Mouse (Mus musculus) midbrain, embryonic 14.5 days (tissue): ENCODE results near the gene C2cd3. TPM values are rescaled to one million over a fixed set of nuclear protein-coding genes. Genes with fewer than 3 reads are reported as not detected.
A peak's percentile ranks its signal among the peaks of the same experiment; 100 is the strongest.

Source experiments
- ATAC-seq: fragments of 200-750 bp; cut with Nextera tagmentation; 2 replicates; pipeline ENCODE4 v1.8.0; 2017; ENCODE audit warnings: moderate number of reproducible peaks, moderate library complexity; ENCODE audit not compliant: low FRiP score, low TSS enrichment
- DNase-seq: peaks from one replicate; pipeline ENCODE4 v3.0.0-alpha.2; 2015
- H3K27ac ChIP-seq: fragments of 300-500 bp; sonication (generic); replicated peaks from 2 replicates; pipeline ENCODE4 v1.5.1; 2014; ENCODE audit warnings: mild to moderate bottlenecking, low read depth, low read length, moderate library complexity
- H3K27me3 ChIP-seq: fragments of 300-500 bp; sonication (generic); 2 replicates; pipeline ENCODE4 v1.6.1; 2014; ENCODE audit warnings: low read length, control low read depth, mixed read lengths; ENCODE audit not compliant: control insufficient read depth, insufficient read depth
- H3K36me3 ChIP-seq: fragments of 300-500 bp; sonication (generic); 2 replicates; pipeline ENCODE4 v1.6.1; 2014; ENCODE audit warnings: low read length, control low read depth; ENCODE audit not compliant: control insufficient read depth, insufficient read depth
- H3K4me1 ChIP-seq: fragments of 300-500 bp; sonication (generic); 2 replicates; pipeline ENCODE4 v1.6.1; 2014; ENCODE audit warnings: mild to moderate bottlenecking, antibody characterized with exemption, low read length, control low read depth; ENCODE audit not compliant: control insufficient read depth, insufficient read depth
- H3K4me2 ChIP-seq: fragments of 300-500 bp; sonication (generic); 2 replicates; pipeline ENCODE4 v1.6.1; 2014; ENCODE audit warnings: mild to moderate bottlenecking, low read length, moderate library complexity
- H3K4me3 ChIP-seq: fragments of 300-500 bp; sonication (generic); replicated peaks from 2 replicates; pipeline ENCODE4 v1.5.1; 2014; ENCODE audit warnings: low read depth, low read length
- H3K9ac ChIP-seq: fragments of 300-500 bp; sonication (generic); replicated peaks from 2 replicates; pipeline ENCODE4 v1.6.1; 2014; ENCODE audit warnings: mild to moderate bottlenecking, low read length, moderate library complexity
- H3K9me3 ChIP-seq: fragments of 300-500 bp; sonication (generic); 2 replicates; pipeline ENCODE4 v1.6.1; 2016; ENCODE audit warnings: low read length, control low read depth, mixed read lengths; ENCODE audit not compliant: control insufficient read depth
- WGBS: fragments of 180-500 bp; shearing (Covaris S2); extraction: QIAGEN DNeasy Blood & Tissue Kit; methylation state at CpG from one replicate; pipeline ENCODE4 v1.1.7; 2014; 5-methylcytosine and 5-hydroxymethylcytosine counted together
- polyA plus RNA-seq: library from polyadenylated mRNA; unstranded; fragments of >200 nt; fragmentation: Nextera tagmentation; extraction: Ambion mirVana; gene quantifications from 2 replicates; pipeline ENCODE4 v1.2.1, GENCODE M21; 2014

The C2cd3 gene
- polyA plus RNA-seq, 1 experiment from 2014 or later = 27.7 TPM

- H3K9ac ChIP-seq = no peak overlapping the region
- no peaks in the 10 kb centered on the region for H3K27me3 ChIP-seq
- ATAC-seq (no peak), DNase-seq (no peak)
- no peaks in the 10 kb centered on the region for H3K4me1 ChIP-seq
- no peak overlapping the region for H3K4me3 ChIP-seq
- no peak overlapping the region for H3K27ac ChIP-seq
- no peaks in the 10 kb centered on the region for H3K9me3 ChIP-seq
- no peak overlapping the region for H3K4me2 ChIP-seq
- peaks cover 59% of the 10 kb centered on the region for H3K36me3 ChIP-seq
- 93% methylated on average over 8 of the region's 8 CpGs for WGBS
Measured at GRCm38 (mm10) chr7:100390166-100390565, 18.1 kb downstream of the C2cd3 start.

GRCm38 (mm10) chr7:100392265-100392664 is 20.2 kb downstream of the C2cd3 start:
- 83% methylated on average over 2 of the region's 2 CpGs for WGBS
- Histone ChIP-seq H3K9ac (no peak overlapping the region), H3K27ac (no peak overlapping the region), H3K4me1 (no peaks in the 10 kb centered on the region), H3K9me3 (no peaks in the 10 kb centered on the region), H3K27me3 (no peaks in the 10 kb centered on the region), H3K4me3 (no peak overlapping the region), H3K36me3 (peaks cover 76% of the 10 kb centered on the region), H3K4me2 (no peak overlapping the region)
- DNase-seq (peak; percentile 18), ATAC-seq (no peak)

GRCm38 (mm10) chr7:100399231-100399913 is 27.3 kb downstream of the C2cd3 start:
- 53% methylated on average over 8 of the region's 8 CpGs for WGBS
- DNase-seq (peak; percentile 52), ATAC-seq (no peak)
- H3K9me3 ChIP-seq = no peaks in the 10 kb centered on the region
- H3K4me1 ChIP-seq = no peaks in the 10 kb centered on the region
- H3K27me3 ChIP-seq = no peaks in the 10 kb centered on the region
- no peak overlapping the region for H3K4me3 ChIP-seq
- H3K4me2 ChIP-seq = no peak overlapping the region
- H3K36me3 ChIP-seq = peaks cover 79% of the 10 kb centered on the region
- no peak overlapping the region for H3K9ac ChIP-seq
- H3K27ac ChIP-seq = no peak overlapping the region

- no peak overlapping the region for H3K4me2 ChIP-seq
Measured at GRCm38 (mm10) chr7:100400899-100401539, 29.0 kb downstream of the C2cd3 start.

GRCm38 (mm10) chr7:100402715-100403114 is 30.7 kb downstream of the C2cd3 start:
- Histone ChIP-seq H3K27ac (no peak overlapping the region), H3K9ac (no peak overlapping the region), H3K4me3 (no peak overlapping the region), H3K36me3 (peaks cover 79% of the 10 kb centered on the region), H3K4me1 (no peaks in the 10 kb centered on the region), H3K9me3 (no peaks in the 10 kb centered on the region), H3K4me2 (no peak overlapping the region), H3K27me3 (no peaks in the 10 kb centered on the region)
- WGBS = 70% methylated on average over 4 of the region's 4 CpGs
- ATAC-seq = no peak
- peak; percentile 39 for DNase-seq

More at GRCm38 (mm10) chr7:100400899-100401539, 29.0 kb downstream of the C2cd3 start:
- Histone ChIP-seq H3K27me3 (no peaks in the 10 kb centered on the region), H3K9ac (no peak overlapping the region), H3K4me3 (no peak overlapping the region), H3K36me3 (peaks cover 77% of the 10 kb centered on the region), H3K9me3 (no peaks in the 10 kb centered on the region), H3K27ac (no peak overlapping the region), H3K4me1 (no peaks in the 10 kb centered on the region)
- ATAC-seq (no peak), DNase-seq (no peak)
- 81% methylated on average over 4 of the region's 4 CpGs for WGBS

GRCm38 (mm10) chr7:100407677-100408076 is 35.6 kb downstream of the C2cd3 start:
- 97% methylated on average over 5 of the region's 5 CpGs for WGBS

GRCm38 (mm10) chr7:100408684-100409083 is 36.7 kb downstream of the C2cd3 start:
- Histone ChIP-seq H3K9ac (no peak overlapping the region), H3K36me3 (peaks cover 87% of the 10 kb centered on the region), H3K27me3 (no peaks in the 10 kb centered on the region), H3K4me1 (no peaks in the 10 kb centered on the region), H3K4me3 (no peak overlapping the region), H3K4me2 (no peak overlapping the region), H3K27ac (no peak overlapping the region), H3K9me3 (no peaks in the 10 kb centered on the region)
- DNase-seq (no peak), ATAC-seq (no peak)
- WGBS = 99% methylated on average over 4 of the region's 4 CpGs

More at GRCm38 (mm10) chr7:100407677-100408076, 35.6 kb downstream of the C2cd3 start:
- Histone ChIP-seq H3K9ac (no peak overlapping the region), H3K27ac (no peak overlapping the region), H3K4me1 (no peaks in the 10 kb centered on the region), H3K9me3 (no peaks in the 10 kb centered on the region), H3K4me3 (no peak overlapping the region), H3K4me2 (no peak overlapping the region), H3K27me3 (no peaks in the 10 kb centered on the region), H3K36me3 (peaks cover 88% of the 10 kb centered on the region)
- DNase-seq (no peak), ATAC-seq (no peak)

- WGBS = 68% methylated on average over 3 of the region's 3 CpGs
- H3K36me3 ChIP-seq = peaks cover 87% of the 10 kb centered on the region
Measured at GRCm38 (mm10) chr7:100425795-100426194, 53.8 kb downstream of the C2cd3 start.

GRCm38 (mm10) chr7:100429102-100429501 is 57.1 kb downstream of the C2cd3 start:
- 70% methylated on average over 3 of the region's 3 CpGs for WGBS
- DNase-seq = peak; percentile 73
- Histone ChIP-seq H3K27me3 (no peaks in the 10 kb centered on the region), H3K4me3 (no peak overlapping the region), H3K4me2 (no peak overlapping the region), H3K9ac (no peak overlapping the region), H3K9me3 (no peaks in the 10 kb centered on the region), H3K36me3 (peaks cover 92% of the 10 kb centered on the region), H3K27ac (no peak overlapping the region), H3K4me1 (no peaks in the 10 kb centered on the region)
- ATAC-seq = no peak

More at GRCm38 (mm10) chr7:100425795-100426194, 53.8 kb downstream of the C2cd3 start:
- Histone ChIP-seq H3K9me3 (no peaks in the 10 kb centered on the region), H3K27ac (no peak overlapping the region), H3K4me2 (no peak overlapping the region), H3K4me3 (no peak overlapping the region), H3K9ac (no peak overlapping the region), H3K4me1 (no peaks in the 10 kb centered on the region), H3K27me3 (no peaks in the 10 kb centered on the region)
- ATAC-seq (no peak), DNase-seq (no peak)
